Mouse (Mus musculus): ENCODE results near the gene Epop. TPM values are rescaled to one million over a fixed set of nuclear protein-coding genes. Genes with fewer than 3 reads are reported as not detected.

Epop gene
- polyA plus RNA-seq, 1 experiment from 2014 or later, result 9.7 TPM

- H3K36me3 ChIP-seq (ENCODE audit: control insufficient read depth, insufficient read depth, low read length), result no peaks in the 10 kb centered on the region
- H3K4me2 ChIP-seq (replicated peaks; ENCODE audit: low read depth), result no peak overlapping the region
- no peak overlapping the region for H3K9ac ChIP-seq (ENCODE audit: low read length)
- no peak overlapping the region for H3K27ac ChIP-seq (replicated peaks)
- no peak overlapping the region for H3K4me3 ChIP-seq (ENCODE audit: low read depth, low read length)
- H3K9me3 ChIP-seq (ENCODE audit: control insufficient read depth, low read length), result no peaks in the 10 kb centered on the region
- no peaks in the 10 kb centered on the region for H3K27me3 ChIP-seq (ENCODE audit: control insufficient read depth, insufficient read depth, low read length)
- 71% methylated on average over 4 of the region's 4 CpGs for WGBS
- DNase-seq (ENCODE audit: low spot score) (no peak), ATAC-seq (ENCODE audit: low FRiP score, low TSS enrichment) (no peak)
- TF ChIP-seq CTCF (IDR thresholded peaks at IDR 0.05; ENCODE audit: low read depth) (no peak), EP300 (optimal IDR thresholded peaks at IDR 0.05) (no peak)
- H3K4me1 ChIP-seq (replicated peaks; ENCODE audit: control insufficient read depth, insufficient read depth), result no peaks in the 10 kb centered on the region
Observed at GRCm38 (mm10) chr11:97615276-97615675, 14.2 kb downstream of the Epop start.

- Histone ChIP-seq H3K4me2 (replicated peaks; ENCODE audit: low read depth) (no peak overlapping the region), H3K9ac (ENCODE audit: low read length) (no peak overlapping the region), H3K36me3 (ENCODE audit: control insufficient read depth, insufficient read depth, low read length) (no peaks in the 10 kb centered on the region), H3K27ac (replicated peaks) (no peak overlapping the region), H3K9me3 (ENCODE audit: control insufficient read depth, low read length) (no peaks in the 10 kb centered on the region), H3K27me3 (ENCODE audit: control insufficient read depth, insufficient read depth, low read length) (no peaks in the 10 kb centered on the region), H3K4me3 (ENCODE audit: low read depth, low read length) (no peak overlapping the region), H3K4me1 (replicated peaks; ENCODE audit: control insufficient read depth, insufficient read depth) (no peaks in the 10 kb centered on the region)
- 54% methylated on average over 8 of the region's 8 CpGs for WGBS
- ATAC-seq (ENCODE audit: low FRiP score, low TSS enrichment) (0 out of 2 replicates have a peak, but pooled peaks have one; percentile 43), DNase-seq (ENCODE audit: low spot score) (peak; percentile 22)
- TF ChIP-seq CTCF (IDR thresholded peaks at IDR 0.05; ENCODE audit: low read depth) (no peak), EP300 (optimal IDR thresholded peaks at IDR 0.05) (no peak)
Observed at GRCm38 (mm10) chr11:97611076-97611475, 18.4 kb downstream of the Epop start.

GRCm38 (mm10) chr11:97609743-97610142 lies 19.8 kb downstream of the Epop start:
- Histone ChIP-seq H3K36me3 (ENCODE audit: control insufficient read depth, insufficient read depth, low read length) (no peaks in the 10 kb centered on the region), H3K4me1 (replicated peaks; ENCODE audit: control insufficient read depth, insufficient read depth) (no peaks in the 10 kb centered on the region), H3K9ac (ENCODE audit: low read length) (no peak overlapping the region), H3K27ac (replicated peaks) (no peak overlapping the region), H3K27me3 (ENCODE audit: control insufficient read depth, insufficient read depth, low read length) (no peaks in the 10 kb centered on the region), H3K9me3 (ENCODE audit: control insufficient read depth, low read length) (no peaks in the 10 kb centered on the region), H3K4me2 (replicated peaks; ENCODE audit: low read depth) (no peak overlapping the region), H3K4me3 (ENCODE audit: low read depth, low read length) (no peak overlapping the region)
- 80% methylated on average over 13 of the region's 13 CpGs for WGBS
- DNase-seq (ENCODE audit: low spot score) (no peak), ATAC-seq (ENCODE audit: low FRiP score, low TSS enrichment) (no peak)
- no peak for TF ChIP-seq EP300 (optimal IDR thresholded peaks at IDR 0.05)
- no peak for TF ChIP-seq CTCF (IDR thresholded peaks at IDR 0.05; ENCODE audit: low read depth)

GRCm38 (mm10) chr11:97608933-97609332 lies 20.6 kb downstream of the Epop start:
- Histone ChIP-seq H3K27me3 (ENCODE audit: control insufficient read depth, insufficient read depth, low read length) (no peaks in the 10 kb centered on the region), H3K4me3 (ENCODE audit: low read depth, low read length) (no peak overlapping the region), H3K36me3 (ENCODE audit: control insufficient read depth, insufficient read depth, low read length) (no peaks in the 10 kb centered on the region), H3K27ac (replicated peaks) (no peak overlapping the region), H3K4me2 (replicated peaks; ENCODE audit: low read depth) (no peak overlapping the region), H3K4me1 (replicated peaks; ENCODE audit: control insufficient read depth, insufficient read depth) (no peaks in the 10 kb centered on the region), H3K9me3 (ENCODE audit: control insufficient read depth, low read length) (no peaks in the 10 kb centered on the region), H3K9ac (ENCODE audit: low read length) (no peak overlapping the region)
- 67% methylated on average over 4 of the region's 4 CpGs for WGBS
- DNase-seq (ENCODE audit: low spot score) (no peak), ATAC-seq (ENCODE audit: low FRiP score, low TSS enrichment) (no peak)
- TF ChIP-seq EP300 (optimal IDR thresholded peaks at IDR 0.05) (no peak), CTCF (IDR thresholded peaks at IDR 0.05; ENCODE audit: low read depth) (no peak)

- Histone ChIP-seq H3K36me3 (ENCODE audit: control insufficient read depth, insufficient read depth, low read length) (no peaks in the 10 kb centered on the region), H3K9ac (ENCODE audit: low read length) (no peak overlapping the region), H3K4me2 (replicated peaks; ENCODE audit: low read depth) (no peak overlapping the region), H3K27ac (replicated peaks) (no peak overlapping the region), H3K9me3 (ENCODE audit: control insufficient read depth, low read length) (no peaks in the 10 kb centered on the region), H3K27me3 (ENCODE audit: control insufficient read depth, insufficient read depth, low read length) (no peaks in the 10 kb centered on the region), H3K4me3 (ENCODE audit: low read depth, low read length) (no peak overlapping the region), H3K4me1 (replicated peaks; ENCODE audit: control insufficient read depth, insufficient read depth) (no peaks in the 10 kb centered on the region)
- TF ChIP-seq EP300 (optimal IDR thresholded peaks at IDR 0.05) (no peak), CTCF (IDR thresholded peaks at IDR 0.05; ENCODE audit: low read depth) (no peak)
- ATAC-seq (ENCODE audit: low FRiP score, low TSS enrichment) (no peak), DNase-seq (ENCODE audit: low spot score) (no peak)
- WGBS, result 97% methylated on average over 8 of the region's 8 CpGs
Observed at GRCm38 (mm10) chr11:97607056-97607725, 22.3 kb downstream of the Epop start.

GRCm38 (mm10) chr11:97603891-97604290 lies 25.6 kb downstream of the Epop start:
- Histone ChIP-seq H3K4me3 (ENCODE audit: low read depth, low read length) (no peak overlapping the region), H3K4me2 (replicated peaks; ENCODE audit: low read depth) (no peak overlapping the region), H3K27me3 (ENCODE audit: control insufficient read depth, insufficient read depth, low read length) (no peaks in the 10 kb centered on the region), H3K36me3 (ENCODE audit: control insufficient read depth, insufficient read depth, low read length) (no peaks in the 10 kb centered on the region), H3K9ac (ENCODE audit: low read length) (no peak overlapping the region), H3K27ac (replicated peaks) (no peak overlapping the region), H3K4me1 (replicated peaks; ENCODE audit: control insufficient read depth, insufficient read depth) (no peaks in the 10 kb centered on the region), H3K9me3 (ENCODE audit: control insufficient read depth, low read length) (no peaks in the 10 kb centered on the region)
- DNase-seq (ENCODE audit: low spot score) (no peak), ATAC-seq (ENCODE audit: low FRiP score, low TSS enrichment) (no peak)
- no peak for TF ChIP-seq EP300 (optimal IDR thresholded peaks at IDR 0.05)
- no peak for TF ChIP-seq CTCF (IDR thresholded peaks at IDR 0.05; ENCODE audit: low read depth)
- WGBS, result 45% methylated on average over 10 of the region's 10 CpGs
